Mouse (Mus musculus) neural tube, embryonic 12.5 days (tissue): ENCODE measurements around the gene Mettl2. TPM values are rescaled to one million over a fixed set of nuclear protein-coding genes. Genes with fewer than 3 reads are reported as not detected.
A peak's percentile ranks its signal among the peaks of the same experiment; 100 is the strongest.

ENCODE experiments used
- ATAC-seq: fragments of 200-750 bp; cut with Nextera tagmentation; 2 replicates; pipeline ENCODE4 v1.8.0; 2017; ENCODE audit warnings: low read depth, mild to moderate bottlenecking, moderate TSS enrichment, moderate library complexity; ENCODE audit not compliant: low FRiP score
- H3K27ac ChIP-seq: fragments of 300-500 bp; sonication (generic); 2 replicates; pipeline ENCODE4 v1.5.1; 2016
- H3K27me3 ChIP-seq: fragments of 300-500 bp; sonication (generic); replicated peaks from 2 replicates; pipeline ENCODE4 v1.6.1; 2016; ENCODE audit warnings: mild to moderate bottlenecking
- H3K36me3 ChIP-seq: fragments of 300-500 bp; sonication (generic); 2 replicates; pipeline ENCODE4 v1.6.1; 2016; ENCODE audit warnings: mild to moderate bottlenecking
- H3K4me1 ChIP-seq: fragments of 300-500 bp; sonication (generic); 2 replicates; pipeline ENCODE4 v1.6.1; 2016
- H3K4me2 ChIP-seq: fragments of 300-500 bp; sonication (generic); replicated peaks from 2 replicates; pipeline ENCODE4 v1.6.1; 2016; ENCODE audit warnings: mild to moderate bottlenecking
- H3K4me3 ChIP-seq: fragments of 300-500 bp; sonication (generic); 2 replicates; pipeline ENCODE4 v1.5.1; 2016
- H3K9ac ChIP-seq: fragments of 300-500 bp; sonication (generic); 2 replicates; pipeline ENCODE4 v1.6.1; 2016; ENCODE audit warnings: mild to moderate bottlenecking
- H3K9me3 ChIP-seq: fragments of 300-500 bp; sonication (generic); 2 replicates; pipeline ENCODE4 v1.6.1; 2016; ENCODE audit warnings: mild to moderate bottlenecking
- WGBS: fragments of 180-500 bp; shearing (Covaris S2); methylation state at CpG from one replicate; pipeline ENCODE4 v1.1.7; 2016; 5-methylcytosine and 5-hydroxymethylcytosine counted together
- polyA plus RNA-seq: library from polyadenylated mRNA; unstranded; fragments of >200 nt; fragmentation: Nextera tagmentation; extraction: Ambion mirVana; gene quantifications from 2 replicates; pipeline ENCODE4 v1.2.1, GENCODE M21; 2016

The Mettl2 gene
- polyA plus RNA-seq, 1 experiment from 2014 or later = 38.4 TPM

GRCm38 (mm10) chr11:105158047-105158446, 31.8 kb downstream of the Mettl2 start:
- peaks cover 6% of the 10 kb centered on the region for H3K4me1 ChIP-seq
- no peak overlapping the region for H3K27ac ChIP-seq
- H3K4me2 ChIP-seq = no peak overlapping the region
- peaks cover 6% of the 10 kb centered on the region; the same call in 1 of the 2 replicates for H3K9me3 ChIP-seq
- H3K9ac ChIP-seq = no peak overlapping the region
- H3K4me3 ChIP-seq = no peak overlapping the region
- H3K27me3 ChIP-seq = no peaks in the 10 kb centered on the region
- no peaks in the 10 kb centered on the region for H3K36me3 ChIP-seq
- no peak for ATAC-seq

- ATAC-seq = no peak
- WGBS = 61% methylated on average over 6 of the region's 6 CpGs
- no peak overlapping the region for H3K9ac ChIP-seq
Observed at GRCm38 (mm10) chr11:105159673-105160360, 33.6 kb downstream of the Mettl2 start.

GRCm38 (mm10) chr11:105161411-105161810, 35.2 kb downstream of the Mettl2 start:
- H3K9ac ChIP-seq = no peak overlapping the region
- H3K4me2 ChIP-seq = no peak overlapping the region
- no peak overlapping the region for H3K4me3 ChIP-seq
- H3K27me3 ChIP-seq = no peaks in the 10 kb centered on the region
- H3K9me3 ChIP-seq = peaks cover 28% of the 10 kb centered on the region
- H3K36me3 ChIP-seq = no peaks in the 10 kb centered on the region
- H3K4me1 ChIP-seq = no peaks in the 10 kb centered on the region
- 82% methylated on average over 2 of the region's 2 CpGs for WGBS
- no peak for ATAC-seq
- H3K27ac ChIP-seq = no peak overlapping the region

More at GRCm38 (mm10) chr11:105159673-105160360, 33.6 kb downstream of the Mettl2 start:
- Histone ChIP-seq H3K4me3 (no peak overlapping the region), H3K9me3 (peaks cover 12% of the 10 kb centered on the region), H3K4me2 (no peak overlapping the region), H3K27ac (no peak overlapping the region), H3K4me1 (no peaks in the 10 kb centered on the region), H3K36me3 (no peaks in the 10 kb centered on the region), H3K27me3 (no peaks in the 10 kb centered on the region)

GRCm38 (mm10) chr11:105164516-105165510, 38.6 kb downstream of the Mettl2 start:
- Histone ChIP-seq H3K9me3 (peaks cover 28% of the 10 kb centered on the region), H3K27me3 (no peaks in the 10 kb centered on the region), H3K9ac (no peak overlapping the region), H3K4me1 (no peaks in the 10 kb centered on the region), H3K4me2 (no peak overlapping the region), H3K27ac (no peak overlapping the region), H3K4me3 (no peak overlapping the region), H3K36me3 (no peaks in the 10 kb centered on the region)
- 86% methylated on average over 69 of the region's 69 CpGs for WGBS
- ATAC-seq = no peak

- H3K27ac ChIP-seq = no peak overlapping the region
- H3K27me3 ChIP-seq = no peaks in the 10 kb centered on the region
- no peak overlapping the region for H3K4me3 ChIP-seq
- WGBS = 88% methylated on average over 10 of the region's 10 CpGs
- no peak overlapping the region for H3K9ac ChIP-seq
- H3K9me3 ChIP-seq = peaks cover 28% of the 10 kb centered on the region
- no peaks in the 10 kb centered on the region for H3K36me3 ChIP-seq
- H3K4me2 ChIP-seq = no peak overlapping the region
- H3K4me1 ChIP-seq = no peaks in the 10 kb centered on the region
- ATAC-seq = no peak
Observed at GRCm38 (mm10) chr11:105166780-105167179, 40.6 kb downstream of the Mettl2 start.

- H3K9me3 ChIP-seq = no peaks in the 10 kb centered on the region
Observed at GRCm38 (mm10) chr11:105178516-105178915, 52.3 kb downstream of the Mettl2 start, which contains the start of gene Tlk2. Gene Tlk2 (plus strand): TSS chr11:105178807.

GRCm38 (mm10) chr11:105179523-105179922, 53.3 kb downstream of the Mettl2 start:
- Histone ChIP-seq H3K4me3 (peak overlapping the region; percentile 97; the same call in 1 of the 2 replicates), H3K27me3 (no peaks in the 10 kb centered on the region), H3K27ac (no peak overlapping the region), H3K9ac (peak overlapping the region; percentile 91), H3K4me2 (peak overlapping the region; percentile 87), H3K9me3 (no peaks in the 10 kb centered on the region), H3K4me1 (peaks cover 18% of the 10 kb centered on the region), H3K36me3 (peaks cover 5% of the 10 kb centered on the region)
- 86% methylated on average over 4 of the region's 4 CpGs for WGBS
- ATAC-seq = no peak

More at GRCm38 (mm10) chr11:105178516-105178915, 52.3 kb downstream of the Mettl2 start, which contains the start of gene Tlk2:
- peaks cover 18% of the 10 kb centered on the region for H3K4me1 ChIP-seq
- no peaks in the 10 kb centered on the region for H3K36me3 ChIP-seq
- 43% methylated on average over 2 of the region's 2 CpGs for WGBS
- H3K27ac ChIP-seq = no peak within 1 kb of the TSS
- peak within 1 kb of the TSS; percentile 87 for H3K4me2 ChIP-seq
- no peak for ATAC-seq
- peak within 1 kb of the TSS; percentile 97; the same call in 1 of the 2 replicates for H3K4me3 ChIP-seq
- no peaks in the 10 kb centered on the region for H3K27me3 ChIP-seq
- H3K9ac ChIP-seq = no peak within 1 kb of the TSS

GRCm38 (mm10) chr11:105180471-105181091, 54.4 kb downstream of the Mettl2 start:
- WGBS = under 1% methylated on average over 35 of the region's 35 CpGs
- Histone ChIP-seq H3K36me3 (peaks cover 14% of the 10 kb centered on the region), H3K27me3 (no peaks in the 10 kb centered on the region), H3K9ac (peak overlapping the region; percentile 91), H3K4me1 (peaks cover 18% of the 10 kb centered on the region), H3K4me3 (peak overlapping the region; percentile 97), H3K27ac (peak overlapping the region; percentile 93), H3K9me3 (no peaks in the 10 kb centered on the region), H3K4me2 (peak overlapping the region; percentile 87)
- peak; percentile 60 for ATAC-seq

- Histone ChIP-seq H3K4me1 (peaks cover 18% of the 10 kb centered on the region), H3K27ac (peak overlapping the region; percentile 93)
Observed at GRCm38 (mm10) chr11:105181126-105181637, 55.0 kb downstream of the Mettl2 start.

GRCm38 (mm10) chr11:105181689-105182460, 55.6 kb downstream of the Mettl2 start:
- Histone ChIP-seq H3K9ac (peak overlapping the region; percentile 99), H3K4me1 (peaks cover 18% of the 10 kb centered on the region), H3K4me3 (peak overlapping the region; percentile 97), H3K9me3 (no peaks in the 10 kb centered on the region), H3K4me2 (peak overlapping the region; percentile 76), H3K27ac (peak overlapping the region; percentile 75), H3K27me3 (no peaks in the 10 kb centered on the region), H3K36me3 (peaks cover 18% of the 10 kb centered on the region)
- peak; percentile 74 for ATAC-seq
- 3% methylated on average over 78 of the region's 89 CpGs for WGBS

More at GRCm38 (mm10) chr11:105181126-105181637, 55.0 kb downstream of the Mettl2 start:
- ATAC-seq = peak; percentile 96
- H3K9me3 ChIP-seq = no peaks in the 10 kb centered on the region
- H3K36me3 ChIP-seq = peaks cover 18% of the 10 kb centered on the region
- H3K9ac ChIP-seq = peak overlapping the region; percentile 99
- peak overlapping the region; percentile 87 for H3K4me2 ChIP-seq
- under 1% methylated on average over 59 of the region's 60 CpGs for WGBS
- peak overlapping the region; percentile 97 for H3K4me3 ChIP-seq
- H3K27me3 ChIP-seq = no peaks in the 10 kb centered on the region

GRCm38 (mm10) chr11:105182461-105182855, 56.2 kb downstream of the Mettl2 start:
- Histone ChIP-seq H3K9me3 (no peaks in the 10 kb centered on the region), H3K27ac (peak overlapping the region; percentile 75; the same call in 1 of the 2 replicates), H3K4me2 (peak overlapping the region; percentile 76), H3K4me1 (peaks cover 18% of the 10 kb centered on the region), H3K9ac (peak overlapping the region; percentile 99), H3K4me3 (peak overlapping the region; percentile 97), H3K27me3 (no peaks in the 10 kb centered on the region), H3K36me3 (peaks cover 18% of the 10 kb centered on the region)
- no peak for ATAC-seq
- WGBS = 8% methylated on average over 4 of the region's 4 CpGs
